Mouse (Mus musculus) 416B (cell line): ENCODE data around the gene Soga1.

Experiments
- DNase-seq: peaks from one replicate; pipeline ENCODE4 v3.0.0; 2011; ENCODE audit warnings: low read depth

The Soga1 gene

GRCm38 (mm10) chr2:156987316-156987715 is 91.7 kb downstream of the Soga1 start:
- no peak for DNase-seq

GRCm38 (mm10) chr2:156982864-156983263 is 96.2 kb downstream of the Soga1 start:
- DNase-seq, result peak; percentile 21

GRCm38 (mm10) chr2:156981291-156981690 is 97.8 kb downstream of the Soga1 start:
- DNase-seq, result no peak

- no peak for DNase-seq
Observed at GRCm38 (mm10) chr2:156980059-156980458, 99.0 kb downstream of the Soga1 start.

- DNase-seq, result no peak
Observed at GRCm38 (mm10) chr2:156976711-156977110, 102.3 kb downstream of the Soga1 start.

GRCm38 (mm10) chr2:156974967-156975366 is 104.1 kb downstream of the Soga1 start:
- no peak for DNase-seq

GRCm38 (mm10) chr2:156973316-156974100 is 105.5 kb downstream of the Soga1 start:
- no peak for DNase-seq

- DNase-seq, result no peak
Observed at GRCm38 (mm10) chr2:156970253-156970652, 108.8 kb downstream of the Soga1 start.

GRCm38 (mm10) chr2:156968501-156968900 is 110.6 kb downstream of the Soga1 start:
- DNase-seq, result no peak

GRCm38 (mm10) chr2:156967388-156967787 is 111.7 kb downstream of the Soga1 start:
- DNase-seq, result no peak
